Mouse (Mus musculus) megakaryocyte, embryonic 14.5 days (primary cell): Measurements from ENCODE around the gene Upp2.

ENCODE experiments used
- FLI1 ChIP-seq: IDR thresholded peaks from 2 replicates; pipeline ENCODE4 v1.6.1; 2012; ENCODE audit warnings: low read length, inconsistent platforms, mixed read lengths
- GATA1 ChIP-seq: IDR thresholded peaks from 3 replicates; pipeline ENCODE4 v1.6.1; 2012; ENCODE audit warnings: mixed read lengths, low read length, inconsistent platforms, borderline replicate concordance

DNA sequence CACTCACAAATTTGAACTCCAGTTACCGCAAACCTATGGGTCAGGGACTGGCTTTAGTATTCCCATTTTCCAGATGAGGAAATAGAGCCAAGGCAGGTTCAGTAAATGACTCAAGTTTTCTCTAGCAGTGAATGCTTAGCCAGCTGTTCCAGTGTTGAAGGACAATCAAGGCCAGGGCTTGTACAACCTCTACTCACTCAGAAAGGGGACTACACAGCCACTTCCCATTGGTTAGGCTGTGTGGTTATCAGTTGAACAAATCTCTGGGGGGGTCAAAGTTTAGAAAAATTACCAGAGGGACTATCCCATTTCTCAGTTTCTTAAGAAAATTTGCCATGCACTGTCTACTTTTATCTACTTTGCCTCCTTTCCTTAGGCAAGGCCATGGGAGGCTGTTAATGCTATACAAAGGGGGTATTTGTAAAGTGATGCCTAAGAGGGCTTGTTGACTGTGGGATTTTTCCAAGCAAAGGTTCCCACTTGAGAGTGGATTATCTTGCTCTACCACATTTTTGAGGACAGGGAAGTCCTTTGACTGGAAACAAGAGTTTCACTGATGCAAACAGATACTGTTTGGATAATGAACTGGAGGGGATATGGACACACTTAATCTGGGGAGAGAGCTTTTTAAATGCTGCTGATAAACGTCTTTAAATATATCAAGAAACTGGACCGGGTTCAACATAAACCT, 262.0 kb downstream of the Upp2 start:
- no peak for TF ChIP-seq GATA1
- TF ChIP-seq FLI1: no peak
